Mouse (Mus musculus): ENCODE data around the gene Ruvbl2. TPM values are rescaled to one million over a fixed set of nuclear protein-coding genes. Genes with fewer than 3 reads are reported as not detected.

Gene Ruvbl2
- polyA plus RNA-seq, 1 experiment from 2014 or later, result 173 TPM

DNA sequence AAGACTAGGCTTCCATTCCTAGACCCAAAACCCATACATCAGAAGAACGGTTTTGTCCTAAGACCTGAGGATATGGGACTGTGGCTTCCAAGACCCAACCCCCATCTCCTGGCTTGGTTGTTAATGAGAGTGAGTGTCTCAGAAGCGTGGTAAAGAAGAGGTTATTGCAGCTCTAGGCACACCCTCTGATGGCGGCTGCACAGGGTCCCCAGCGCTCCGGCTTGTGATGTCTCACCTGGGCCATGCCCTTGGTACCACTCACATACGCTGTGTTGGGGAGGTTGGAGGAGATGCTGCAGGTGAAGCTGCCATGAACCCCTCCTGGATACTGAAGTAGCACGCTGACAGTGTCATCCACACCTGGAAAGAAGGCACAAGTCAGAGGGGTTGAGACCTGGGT is 40.9 kb upstream of the Ruvbl2 start:
- Histone ChIP-seq H3K27ac (ENCODE audit: low read depth) (no peak overlapping the region), H3K9ac (no peak overlapping the region), H3K27me3 (ENCODE audit: insufficient read depth, low read length) (no peaks in the 10 kb centered on the region), H3K9me3 (ENCODE audit: low read depth, low read length) (no peaks in the 10 kb centered on the region), H3K36me3 (ENCODE audit: insufficient read depth) (no peaks in the 10 kb centered on the region), H3K4me2 (no peak overlapping the region), H3K4me3 (ENCODE audit: low read depth, low read length) (no peak overlapping the region), H3K4me1 (ENCODE audit: insufficient read depth) (no peaks in the 10 kb centered on the region)
- TF ChIP-seq CTCF (IDR thresholded peaks at IDR 0.05; ENCODE audit: low read depth), result no peak
- ATAC-seq (ENCODE audit: insufficient read depth), result no peak
- 93% methylated on average over 7 of the region's 7 CpGs for WGBS
- DNase-seq, result no peak

GRCm38 (mm10) chr7:45477003-45477402 is 39.1 kb upstream of the Ruvbl2 start:
- WGBS, result 8% methylated on average over 3 of the region's 3 CpGs
- Histone ChIP-seq H3K36me3 (ENCODE audit: insufficient read depth) (no peaks in the 10 kb centered on the region), H3K4me3 (ENCODE audit: low read depth, low read length) (no peak overlapping the region), H3K9me3 (ENCODE audit: low read depth, low read length) (no peaks in the 10 kb centered on the region), H3K27me3 (ENCODE audit: insufficient read depth, low read length) (no peaks in the 10 kb centered on the region), H3K9ac (no peak overlapping the region), H3K4me1 (ENCODE audit: insufficient read depth) (no peaks in the 10 kb centered on the region), H3K4me2 (no peak overlapping the region), H3K27ac (ENCODE audit: low read depth) (no peak overlapping the region)
- ATAC-seq (ENCODE audit: insufficient read depth) (no peak), DNase-seq (peak; percentile 84)
- peak; percentile 73 for TF ChIP-seq CTCF (IDR thresholded peaks at IDR 0.05; ENCODE audit: low read depth)

DNA sequence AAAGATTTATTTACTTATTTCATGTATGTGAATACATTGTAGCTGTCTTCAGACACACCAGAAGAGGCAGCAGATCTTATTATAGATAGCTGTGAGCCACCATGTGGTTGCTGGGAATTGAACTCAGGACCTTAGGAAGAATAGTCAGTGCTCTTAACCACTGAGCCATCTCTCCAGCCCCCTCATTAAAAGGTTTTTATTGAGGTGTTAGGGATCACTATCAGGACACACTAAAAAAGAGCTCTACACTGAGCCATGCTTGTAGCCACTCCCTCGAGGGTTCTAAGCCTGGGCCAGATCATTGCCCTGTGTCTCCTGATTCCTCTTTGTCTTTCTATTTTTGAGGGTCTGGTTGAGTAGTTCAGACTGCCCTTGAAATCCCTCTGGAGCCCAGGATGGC is 38.6 kb upstream of the Ruvbl2 start:
- H3K4me3 ChIP-seq (ENCODE audit: low read depth, low read length), result no peak overlapping the region
- no peaks in the 10 kb centered on the region for H3K9me3 ChIP-seq (ENCODE audit: low read depth, low read length)
- TF ChIP-seq CTCF (IDR thresholded peaks at IDR 0.05; ENCODE audit: low read depth), result no peak
- H3K4me1 ChIP-seq (ENCODE audit: insufficient read depth), result no peaks in the 10 kb centered on the region
- no peaks in the 10 kb centered on the region for H3K27me3 ChIP-seq (ENCODE audit: insufficient read depth, low read length)
- DNase-seq, result no peak
- no peaks in the 10 kb centered on the region for H3K36me3 ChIP-seq (ENCODE audit: insufficient read depth)
- ATAC-seq (ENCODE audit: insufficient read depth), result no peak
- H3K27ac ChIP-seq (ENCODE audit: low read depth), result no peak overlapping the region
- no peak overlapping the region for H3K4me2 ChIP-seq
- H3K9ac ChIP-seq, result no peak overlapping the region
- 49% methylated on average over 1 of the region's 1 CpGs for WGBS

DNA sequence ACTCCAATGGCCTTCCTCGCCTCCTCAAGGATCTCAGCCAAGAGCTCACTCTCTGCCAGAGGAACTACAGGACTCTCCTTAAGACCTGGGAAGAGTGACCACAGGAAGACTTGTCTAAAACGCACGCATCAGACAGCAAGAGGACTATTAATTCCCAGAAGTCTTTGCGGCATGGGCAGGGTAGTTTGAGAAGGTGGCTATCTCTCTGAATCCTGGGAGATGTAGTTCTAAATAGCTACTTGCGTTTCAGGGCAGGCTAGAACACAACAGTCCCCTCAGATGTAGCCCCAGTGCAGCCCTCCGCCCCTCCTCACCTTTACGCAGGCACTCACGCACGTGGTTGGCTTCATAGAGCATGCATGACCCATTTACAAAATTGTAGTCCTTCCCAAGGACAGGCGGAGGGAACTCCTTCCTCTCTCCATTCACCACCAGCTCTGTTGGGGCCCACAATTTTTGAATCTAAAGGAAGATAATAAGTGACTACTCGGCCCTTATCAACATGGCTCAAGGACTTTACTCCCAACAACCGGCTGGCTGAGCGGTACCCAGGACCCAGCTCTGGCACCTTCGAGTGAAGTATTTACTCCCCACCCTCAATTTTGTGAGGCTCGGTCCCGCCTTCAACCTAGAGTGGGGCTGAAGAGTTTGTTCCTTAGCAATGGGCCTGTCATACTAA is 37.5 kb upstream of the Ruvbl2 start:
- Histone ChIP-seq H3K27ac (ENCODE audit: low read depth) (no peak overlapping the region), H3K4me3 (ENCODE audit: low read depth, low read length) (peak overlapping the region; percentile 14; the same call in 1 of the 2 replicates), H3K27me3 (ENCODE audit: insufficient read depth, low read length) (no peaks in the 10 kb centered on the region), H3K36me3 (ENCODE audit: insufficient read depth) (no peaks in the 10 kb centered on the region), H3K4me1 (ENCODE audit: insufficient read depth) (no peaks in the 10 kb centered on the region), H3K4me2 (peak overlapping the region; percentile 50), H3K9me3 (ENCODE audit: low read depth, low read length) (no peaks in the 10 kb centered on the region), H3K9ac (peak overlapping the region; percentile 21; the same call in 1 of the 2 replicates)
- 53% methylated on average over 16 of the region's 16 CpGs for WGBS
- TF ChIP-seq CTCF (IDR thresholded peaks at IDR 0.05; ENCODE audit: low read depth), result no peak
- peak; percentile 5; the same call in 1 of the 2 replicates for ATAC-seq (ENCODE audit: insufficient read depth)
- DNase-seq, result peak; percentile 59

DNA sequence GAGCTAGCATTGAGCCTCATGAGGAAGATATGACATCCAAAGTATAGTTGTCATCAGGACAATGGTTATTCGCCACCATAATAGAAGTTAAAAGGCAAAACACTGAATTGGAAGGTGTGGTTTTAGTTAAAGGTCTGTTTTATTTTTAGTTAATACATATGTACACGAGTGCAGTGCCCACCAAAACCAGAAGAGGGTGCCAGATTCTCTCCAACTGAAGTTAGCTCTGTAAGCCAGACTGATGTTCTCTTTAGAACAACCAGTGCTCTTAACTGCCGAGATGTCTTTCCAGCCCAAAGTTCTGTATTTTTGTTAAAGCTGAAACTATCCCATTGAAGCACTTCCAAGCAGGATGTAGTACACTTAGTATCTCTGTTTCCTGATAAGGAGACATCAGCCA is 33.0 kb upstream of the Ruvbl2 start:
- Histone ChIP-seq H3K9me3 (ENCODE audit: low read depth, low read length) (no peaks in the 10 kb centered on the region), H3K27me3 (ENCODE audit: insufficient read depth, low read length) (no peaks in the 10 kb centered on the region), H3K4me2 (no peak overlapping the region), H3K27ac (ENCODE audit: low read depth) (no peak overlapping the region), H3K4me1 (ENCODE audit: insufficient read depth) (no peaks in the 10 kb centered on the region), H3K9ac (no peak overlapping the region), H3K36me3 (ENCODE audit: insufficient read depth) (no peaks in the 10 kb centered on the region), H3K4me3 (ENCODE audit: low read depth, low read length) (no peak overlapping the region)
- DNase-seq (peak; percentile 96), ATAC-seq (ENCODE audit: insufficient read depth) (no peak)
- TF ChIP-seq CTCF (IDR thresholded peaks at IDR 0.05; ENCODE audit: low read depth), result peak; percentile 83
- 8% methylated on average over 3 of the region's 3 CpGs for WGBS

DNA sequence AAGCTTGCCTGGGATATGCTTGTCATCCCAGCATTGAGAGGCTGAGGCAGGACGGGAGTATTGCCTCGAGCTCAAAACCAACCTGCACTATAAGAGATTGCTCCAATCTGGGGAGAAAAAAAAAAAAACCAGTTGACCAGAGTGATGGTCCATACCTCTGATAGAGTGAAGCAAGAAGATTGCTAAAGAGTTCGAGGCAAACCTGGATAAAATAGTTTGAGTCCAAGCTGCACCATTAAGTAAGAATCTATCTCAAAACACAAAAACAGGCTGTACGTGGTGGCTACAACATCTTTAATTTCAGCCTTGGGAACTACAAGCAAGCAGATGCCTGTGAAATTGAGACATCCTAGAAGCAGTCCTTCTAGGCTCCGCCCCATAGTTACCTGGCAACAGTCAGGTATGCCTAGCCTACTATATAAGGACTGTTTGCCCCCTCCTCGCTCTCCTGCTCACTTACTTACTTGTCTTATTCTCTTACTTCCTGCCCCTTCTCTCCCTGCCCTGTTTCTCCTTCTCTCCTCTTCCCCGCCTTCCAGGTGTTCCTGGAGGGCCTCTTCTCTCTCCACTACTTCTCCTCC is 29.3 kb upstream of the Ruvbl2 start:
- Histone ChIP-seq H3K4me3 (ENCODE audit: low read depth, low read length) (peak overlapping the region; percentile 87), H3K27me3 (ENCODE audit: insufficient read depth, low read length) (no peaks in the 10 kb centered on the region), H3K27ac (ENCODE audit: low read depth) (peak overlapping the region; percentile 40; the same call in 1 of the 2 replicates), H3K9ac (peak overlapping the region; percentile 28; the same call in 1 of the 2 replicates), H3K36me3 (ENCODE audit: insufficient read depth) (peaks cover 35% of the 10 kb centered on the region), H3K4me1 (ENCODE audit: insufficient read depth) (no peaks in the 10 kb centered on the region), H3K9me3 (ENCODE audit: low read depth, low read length) (no peaks in the 10 kb centered on the region), H3K4me2 (peak overlapping the region; percentile 94)
- TF ChIP-seq CTCF (IDR thresholded peaks at IDR 0.05; ENCODE audit: low read depth), result no peak
- peak; percentile 76 for DNase-seq
- WGBS, result 27% methylated on average over 7 of the region's 7 CpGs
- peak; percentile 43; the same call in 1 of the 2 replicates for ATAC-seq (ENCODE audit: insufficient read depth)

DNA sequence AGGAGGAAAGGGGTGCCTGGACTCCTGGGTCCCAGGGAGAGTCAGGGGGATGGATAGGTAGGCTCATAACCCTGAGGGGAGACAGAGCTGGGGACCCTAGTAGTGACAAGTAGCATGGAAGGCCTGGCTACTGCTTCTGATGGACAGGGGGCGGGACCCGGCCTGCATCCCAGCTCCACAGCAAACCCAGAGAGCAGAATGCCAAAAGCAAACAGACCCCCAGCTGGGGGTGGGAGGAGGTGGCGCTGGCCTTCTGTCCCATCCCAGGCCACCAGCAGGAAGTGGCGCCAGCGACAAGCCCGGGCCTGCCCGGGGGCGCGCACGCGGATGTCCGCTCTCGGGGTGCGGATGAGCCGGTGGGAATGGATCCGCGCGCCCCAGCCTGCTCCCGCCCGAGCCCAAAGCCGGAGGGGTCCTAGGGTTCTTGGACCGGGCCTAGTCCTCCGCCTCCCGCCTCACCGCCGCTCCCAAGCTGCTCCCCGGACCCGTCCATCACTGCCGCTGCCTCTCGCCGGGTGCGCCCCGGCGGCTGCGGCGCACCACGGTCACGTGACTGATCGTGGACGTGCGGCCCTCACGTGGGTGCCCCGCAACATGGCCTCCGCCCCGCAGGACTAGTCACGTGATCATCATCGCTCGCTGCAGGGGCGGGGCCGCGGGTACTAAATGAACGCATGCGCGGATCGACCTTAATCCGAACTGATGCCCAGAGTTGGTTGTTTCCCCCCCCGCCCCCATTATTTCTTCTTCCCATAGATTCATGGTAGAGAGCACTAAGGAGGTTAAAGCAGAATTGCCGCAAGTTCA is 28.6 kb upstream of the Ruvbl2 start, which contains the start of gene Bax:
Bax (minus strand) TSS at position 616 of the 807 bp plus-strand sequence.
- Histone ChIP-seq H3K9me3 (ENCODE audit: low read depth, low read length) (no peaks in the 10 kb centered on the region), H3K4me3 (ENCODE audit: low read depth, low read length) (peak within 1 kb of the TSS; percentile 87), H3K27me3 (ENCODE audit: insufficient read depth, low read length) (no peaks in the 10 kb centered on the region), H3K4me1 (ENCODE audit: insufficient read depth) (no peaks in the 10 kb centered on the region), H3K27ac (ENCODE audit: low read depth) (peak within 1 kb of the TSS; percentile 40), H3K36me3 (ENCODE audit: insufficient read depth) (peaks cover 41% of the 10 kb centered on the region), H3K4me2 (peak within 1 kb of the TSS; percentile 94), H3K9ac (peak within 1 kb of the TSS; percentile 80)
- ATAC-seq (ENCODE audit: insufficient read depth) (peak; percentile 75), DNase-seq (peak; percentile 100)
- 0 out of 2 replicates have a peak, but pooled peaks have one; percentile 5 for TF ChIP-seq CTCF (IDR thresholded peaks at IDR 0.05; ENCODE audit: low read depth)
- WGBS, result under 1% methylated on average over 58 of the region's 58 CpGs
